ENCODE assay signal across 7 mouse cellular contexts in genomic region chr15:25791660-25792353, GRCm38 (mm10). TPM values are rescaled to one million over a fixed set of nuclear protein-coding genes. Genes with fewer than 3 reads are reported as not detected.
DNase-seq lines count a peak whose midpoint lies in the region; ATAC-seq and TF ChIP-seq lines count a peak whose summit lies in the region.

No protein-coding gene starts in this region.

- DNase-seq in limb, embryonic 14.5 days (ENCODE audit: low spot score), result peak; percentile 32
- no peak for DNase-seq in limb, embryonic 10.5 days (ENCODE audit: low spot score)
- DNase-seq in embryonic facial prominence, embryonic 10.5 days (ENCODE audit: low spot score), result peak; percentile 21
- DNase-seq in hindbrain, embryonic 14.5 days (ENCODE audit: low spot score), result no peak
- no peak for DNase-seq in cerebellum, adult 8-10 months
- DNase-seq in gastrocnemius, postnatal 4 days (ENCODE audit: low spot score in 2 of 2), result no peak

- H3K4me3 ChIP-seq in limb, embryonic 14.5 days (replicated peaks; ENCODE audit: low read length), result no peak overlapping the region
- H3K4me3 ChIP-seq in limb, embryonic 10.5 days, result no peak overlapping the region
- no peak overlapping the region for H3K4me3 ChIP-seq in embryonic facial prominence, embryonic 10.5 days
- H3K4me3 ChIP-seq in hindbrain, embryonic 14.5 days (replicated peaks; ENCODE audit: low read length), result no peak overlapping the region
- H3K4me3 ChIP-seq in neural tube, embryonic 14.5 days (ENCODE audit: low read depth, low read length), result no peak overlapping the region

- H3K9ac ChIP-seq in limb, embryonic 14.5 days (ENCODE audit: low read depth, low read length, severe bottlenecking), result no peak overlapping the region
- H3K9ac ChIP-seq in hindbrain, embryonic 14.5 days, result no peak overlapping the region
- no peak overlapping the region for H3K9ac ChIP-seq in neural tube, embryonic 14.5 days (replicated peaks; ENCODE audit: low read depth, low read length)

- peak; percentile 31; the same call in 1 of the 2 replicates for ATAC-seq in limb, embryonic 14.5 days (ENCODE audit: low FRiP score, low read depth)
- ATAC-seq in hindbrain, embryonic 14.5 days (ENCODE audit: low FRiP score), result peak; percentile 41
- 0 out of 2 replicates have a peak, but pooled peaks have one; percentile 26 for ATAC-seq in neural tube, embryonic 14.5 days (ENCODE audit: low read depth)

- TF ChIP-seq POLR2A in limb, embryonic 14.5 days (IDR thresholded peaks at IDR 0.05; ENCODE audit: borderline replicate concordance, extremely low read depth, insufficient read depth, insufficient read length), result no peak

- no peaks in the 10 kb centered on the region for H3K9me3 ChIP-seq in limb, embryonic 14.5 days (ENCODE audit: control insufficient read depth, low read length)
- no peaks in the 10 kb centered on the region for H3K9me3 ChIP-seq in limb, embryonic 10.5 days (replicated peaks)
- no peaks in the 10 kb centered on the region for H3K9me3 ChIP-seq in embryonic facial prominence, embryonic 10.5 days
- no peaks in the 10 kb centered on the region for H3K9me3 ChIP-seq in hindbrain, embryonic 14.5 days (ENCODE audit: control insufficient read depth, low read length)
- no peaks in the 10 kb centered on the region for H3K9me3 ChIP-seq in neural tube, embryonic 14.5 days (ENCODE audit: control insufficient read depth, low read length)

- H3K4me1 ChIP-seq in limb, embryonic 14.5 days (ENCODE audit: control insufficient read depth, insufficient read depth, low read length), result peaks cover 3% of the 10 kb centered on the region; the same call in 1 of the 2 replicates
- H3K4me1 ChIP-seq in limb, embryonic 10.5 days, result peaks cover 3% of the 10 kb centered on the region; the same call in 1 of the 2 replicates
- H3K4me1 ChIP-seq in embryonic facial prominence, embryonic 10.5 days, result peaks cover 14% of the 10 kb centered on the region; the same call in 1 of the 2 replicates
- H3K4me1 ChIP-seq in hindbrain, embryonic 14.5 days (replicated peaks; ENCODE audit: control insufficient read depth, insufficient read depth, low read length), result no peaks in the 10 kb centered on the region; the same call in 1 of the 2 replicates
- H3K4me1 ChIP-seq in neural tube, embryonic 14.5 days (ENCODE audit: control insufficient read depth, insufficient read depth, low read length), result peaks cover 9% of the 10 kb centered on the region; the same call in 1 of the 2 replicates

- no peak overlapping the region for H3K4me2 ChIP-seq in limb, embryonic 14.5 days (replicated peaks; ENCODE audit: low read depth, low read length, severe bottlenecking)
- H3K4me2 ChIP-seq in hindbrain, embryonic 14.5 days (replicated peaks), result no peak overlapping the region
- H3K4me2 ChIP-seq in neural tube, embryonic 14.5 days (ENCODE audit: low read depth, low read length), result no peak overlapping the region

- H3K27ac ChIP-seq in limb, embryonic 14.5 days (replicated peaks; ENCODE audit: low read depth, low read length), result no peak overlapping the region
- H3K27ac ChIP-seq in limb, embryonic 10.5 days, result no peak overlapping the region
- no peak overlapping the region for H3K27ac ChIP-seq in embryonic facial prominence, embryonic 10.5 days (replicated peaks)
- H3K27ac ChIP-seq in hindbrain, embryonic 14.5 days, result no peak overlapping the region
- H3K27ac ChIP-seq in neural tube, embryonic 14.5 days (ENCODE audit: low read depth, low read length), result no peak overlapping the region

- 76% methylated on average over 8 of the region's 8 CpGs for WGBS in limb, embryonic 14.5 days
- WGBS in limb, embryonic 10.5 days, result 86% methylated on average over 8 of the region's 8 CpGs
- WGBS in embryonic facial prominence, embryonic 10.5 days, result 77% methylated on average over 8 of the region's 8 CpGs
- 74% methylated on average over 8 of the region's 8 CpGs for WGBS in hindbrain, embryonic 14.5 days
- 73% methylated on average over 8 of the region's 8 CpGs for WGBS in neural tube, embryonic 14.5 days

- no peaks in the 10 kb centered on the region for H3K27me3 ChIP-seq in limb, embryonic 14.5 days (ENCODE audit: control insufficient read depth, insufficient read depth, low read length)
- H3K27me3 ChIP-seq in limb, embryonic 10.5 days (ENCODE audit: low read depth, poor library complexity, severe bottlenecking), result no peaks in the 10 kb centered on the region
- no peaks in the 10 kb centered on the region for H3K27me3 ChIP-seq in embryonic facial prominence, embryonic 10.5 days (replicated peaks; ENCODE audit: low read depth, poor library complexity, severe bottlenecking)
- H3K27me3 ChIP-seq in hindbrain, embryonic 14.5 days (ENCODE audit: control insufficient read depth, insufficient read depth, low read length), result no peaks in the 10 kb centered on the region
- H3K27me3 ChIP-seq in neural tube, embryonic 14.5 days (ENCODE audit: control insufficient read depth, insufficient read depth, low read length), result no peaks in the 10 kb centered on the region

- H3K36me3 ChIP-seq in limb, embryonic 14.5 days (ENCODE audit: control insufficient read depth, insufficient read depth, low read length), result peaks cover 67% of the 10 kb centered on the region
- peaks cover 95% of the 10 kb centered on the region for H3K36me3 ChIP-seq in limb, embryonic 10.5 days
- peaks cover 98% of the 10 kb centered on the region for H3K36me3 ChIP-seq in embryonic facial prominence, embryonic 10.5 days (replicated peaks)
- H3K36me3 ChIP-seq in hindbrain, embryonic 14.5 days (replicated peaks; ENCODE audit: control insufficient read depth, insufficient read depth), result peaks cover 28% of the 10 kb centered on the region
- no peaks in the 10 kb centered on the region for H3K36me3 ChIP-seq in neural tube, embryonic 14.5 days (ENCODE audit: control insufficient read depth, insufficient read depth, low read length)

RNA-seq across cellular contexts. Expression of gene Retreg1, which starts 51.2 kb away (rescaled TPM):
- polyA plus RNA-seq in limb, embryonic 14.5 days (2012; rRNA removed), result 2.3 and 2.5 TPM in 2 replicates
- 4.2 and 4.4 TPM in 2 replicates for polyA plus RNA-seq in limb, embryonic 14.5 days (2014; fragmentation: Nextera tagmentation; extraction: Ambion mirVana)
- 1.2 and 1.9 TPM in 2 replicates for polyA plus RNA-seq in limb, embryonic 10.5 days (2016; fragmentation: Nextera tagmentation; extraction: Ambion mirVana)
- 2.2 and 2.5 TPM in 2 replicates for polyA plus RNA-seq in embryonic facial prominence, embryonic 10.5 days (2016; fragmentation: Nextera tagmentation; extraction: Ambion mirVana)
- polyA plus RNA-seq in hindbrain, embryonic 14.5 days (2014; fragmentation: Nextera tagmentation; extraction: Ambion mirVana), result 15.3 and 19.7 TPM in 2 replicates
- polyA plus RNA-seq in neural tube, embryonic 14.5 days (2014; fragmentation: Nextera tagmentation; extraction: Ambion mirVana), result 16.7 and 17.8 TPM in 2 replicates
- 100 to 1,000 TPM; 101 to 102 TPM for total RNA-seq in gastrocnemius, postnatal 4 days (2021)

Comparison
In these comparisons a context has a peak if more than half of its experiments do, and no peak if none do; other contexts are left out.
1. DNase-seq: peak in limb, embryonic 14.5 days (single experiment) and embryonic facial prominence, embryonic 10.5 days (single experiment); none in limb, embryonic 10.5 days (single experiment), hindbrain, embryonic 14.5 days (single experiment), cerebellum, adult 8-10 months (single experiment) and gastrocnemius, postnatal 4 days (0 of 2).
2. Peak in every context shown above with its lines, with median percentiles within 50 percentile points of each other: ATAC-seq.